Mouse (Mus musculus) hindbrain, embryonic 11.5 days (tissue): ENCODE measurements at regions not wholly inside any gene's neighbourhood (a gene's known extent, or its start where the extent isn't known, plus 50 kb on each side); places are given as distances from the start of the nearest gene placed in this dataset.

ENCODE experiments used
- ATAC-seq: fragments of 200-750 bp; cut with Nextera tagmentation; 2 replicates; pipeline ENCODE4 v1.8.0; 2017; ENCODE audit warnings: mild to moderate bottlenecking, moderate TSS enrichment, moderate library complexity; ENCODE audit not compliant: low FRiP score
- DNase-seq: peaks from one replicate; pipeline ENCODE4 v3.0.0-alpha.2; 2015; ENCODE audit warnings: low spot score
- H3K27ac ChIP-seq: fragments of 300-500 bp; sonication (generic); 2 replicates; pipeline ENCODE4 v1.5.1; 2014; ENCODE audit warnings: mild to moderate bottlenecking, low read depth, low read length
- H3K27me3 ChIP-seq: fragments of 300-500 bp; sonication (generic); 2 replicates; pipeline ENCODE4 v1.6.1; 2014; ENCODE audit warnings: mild to moderate bottlenecking, low read length, moderate library complexity, mixed read lengths; ENCODE audit not compliant: control insufficient read depth, insufficient read depth
- H3K36me3 ChIP-seq: fragments of 300-500 bp; sonication (generic); 2 replicates; pipeline ENCODE4 v1.6.1; 2014; ENCODE audit warnings: mild to moderate bottlenecking, low read length, moderate library complexity, mixed read lengths; ENCODE audit not compliant: control insufficient read depth, insufficient read depth
- H3K4me1 ChIP-seq: fragments of 300-500 bp; sonication (generic); replicated peaks from 2 replicates; pipeline ENCODE4 v1.6.1; 2014; ENCODE audit warnings: low read length, mixed read lengths; ENCODE audit not compliant: control insufficient read depth, insufficient read depth
- H3K4me2 ChIP-seq: fragments of 300-500 bp; sonication (generic); replicated peaks from 2 replicates; pipeline ENCODE4 v1.6.1; 2014; ENCODE audit warnings: mild to moderate bottlenecking, low read depth, low read length
- H3K4me3 ChIP-seq: fragments of 300-500 bp; sonication (generic); 2 replicates; pipeline ENCODE4 v1.5.1; 2014; ENCODE audit warnings: low read depth, low read length
- H3K9ac ChIP-seq: fragments of 300-500 bp; sonication (generic); 2 replicates; pipeline ENCODE4 v1.6.1; 2014; ENCODE audit warnings: low read depth, low read length
- H3K9me3 ChIP-seq: fragments of 300-500 bp; sonication (generic); 2 replicates; pipeline ENCODE4 v1.6.1; 2016; ENCODE audit warnings: low read length; ENCODE audit not compliant: control insufficient read depth
- WGBS: fragments of 180-500 bp; shearing (Covaris S2); extraction: QIAGEN DNeasy Blood & Tissue Kit; methylation state at CpG from one replicate; pipeline ENCODE4 v1.1.7; 2014; 5-methylcytosine and 5-hydroxymethylcytosine counted together

DNA sequence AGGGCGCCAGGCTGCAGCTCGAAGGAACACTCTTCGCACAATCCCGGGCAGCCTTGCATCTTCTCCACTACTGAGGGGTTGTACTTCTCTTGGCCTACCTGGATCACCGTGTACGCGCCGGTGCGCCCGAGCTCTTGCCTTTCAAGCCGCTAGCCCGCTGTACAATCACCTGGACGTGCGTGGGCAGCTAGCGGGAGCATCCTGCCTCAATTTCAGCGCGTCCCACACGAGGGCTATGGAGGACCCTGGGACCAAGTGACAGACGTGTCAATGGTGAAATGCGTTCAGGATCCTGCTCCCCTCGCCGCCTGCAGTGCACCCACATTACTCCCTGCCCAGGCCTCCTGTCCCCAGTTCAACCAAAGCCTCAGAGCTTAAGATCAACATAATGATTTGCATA, 373.2 kb upstream of the Cntn5 start:
- H3K27ac ChIP-seq, result no peak overlapping the region
- whole genome bisulfite sequencing, result 92% methylated on average over 22 of the region's 22 CpGs
- no peaks in the 10 kb centered on the region for H3K36me3 ChIP-seq
- no peak overlapping the region for H3K4me2 ChIP-seq
- no peak for ATAC-seq
- DNase-seq, result no peak
- H3K4me3 ChIP-seq, result no peak overlapping the region
- H3K9me3 ChIP-seq, result no peaks in the 10 kb centered on the region
- no peaks in the 10 kb centered on the region for H3K4me1 ChIP-seq
- no peaks in the 10 kb centered on the region for H3K27me3 ChIP-seq
- H3K9ac ChIP-seq, result no peak overlapping the region

DNA sequence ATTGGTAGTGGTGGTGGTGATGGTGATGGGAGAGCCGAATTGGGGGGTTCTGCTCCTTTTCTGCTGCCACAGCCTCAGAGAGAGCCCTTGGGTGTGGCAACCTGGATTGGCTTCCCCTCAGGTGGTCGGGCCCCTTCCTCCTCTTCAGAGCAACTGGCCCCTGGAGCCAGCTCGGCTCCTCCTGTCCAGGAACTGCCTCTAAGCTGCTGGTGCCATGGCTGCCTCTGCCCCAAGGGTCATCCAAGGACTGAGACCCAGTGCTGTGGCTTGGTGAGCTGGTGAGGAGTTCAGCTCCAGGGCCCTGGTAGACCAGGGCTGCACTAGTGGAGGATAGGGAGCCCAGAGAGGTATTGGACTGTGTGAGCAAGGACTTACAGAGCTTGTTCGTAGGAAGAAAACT, 372.4 kb upstream of the Cntn5 start:
- H3K9me3 ChIP-seq, result no peaks in the 10 kb centered on the region
- no peak for ATAC-seq
- no peak overlapping the region for H3K4me3 ChIP-seq
- no peak for DNase-seq
- 84% methylated on average over 4 of the region's 4 CpGs for WGBS
- no peaks in the 10 kb centered on the region for H3K27me3 ChIP-seq
- no peak overlapping the region for H3K4me2 ChIP-seq
- no peak overlapping the region for H3K27ac ChIP-seq
- no peak overlapping the region for H3K9ac ChIP-seq
- H3K4me1 ChIP-seq, result no peaks in the 10 kb centered on the region
- H3K36me3 ChIP-seq, result no peaks in the 10 kb centered on the region

DNA sequence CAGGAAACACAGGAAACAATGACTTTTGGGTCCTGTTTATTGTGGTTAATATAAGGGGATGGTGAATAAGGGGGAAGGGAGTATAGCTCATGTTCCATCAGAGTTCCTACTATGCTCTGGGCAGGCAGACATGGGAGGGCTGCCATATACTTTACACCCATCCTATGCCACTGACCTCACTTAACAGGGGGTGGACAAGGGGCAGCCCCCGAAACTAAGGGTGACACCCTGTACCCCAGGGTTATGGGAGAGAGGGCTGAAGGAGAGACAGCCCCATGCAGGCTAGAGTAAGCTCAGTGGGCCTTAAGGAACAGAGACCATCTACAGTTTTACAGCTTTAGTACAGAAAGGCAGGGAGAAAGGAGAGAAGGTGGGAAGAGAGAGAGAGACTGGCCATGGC, 352.3 kb upstream of the Cntn5 start:
- no peak for DNase-seq
- ATAC-seq, result no peak
- WGBS, result 100% methylated on average over 1 of the region's 1 CpGs
- Histone ChIP-seq H3K27me3 (no peaks in the 10 kb centered on the region), H3K4me2 (no peak overlapping the region), H3K9ac (no peak overlapping the region), H3K4me1 (no peaks in the 10 kb centered on the region), H3K36me3 (no peaks in the 10 kb centered on the region), H3K9me3 (no peaks in the 10 kb centered on the region), H3K4me3 (no peak overlapping the region), H3K27ac (no peak overlapping the region)

DNA sequence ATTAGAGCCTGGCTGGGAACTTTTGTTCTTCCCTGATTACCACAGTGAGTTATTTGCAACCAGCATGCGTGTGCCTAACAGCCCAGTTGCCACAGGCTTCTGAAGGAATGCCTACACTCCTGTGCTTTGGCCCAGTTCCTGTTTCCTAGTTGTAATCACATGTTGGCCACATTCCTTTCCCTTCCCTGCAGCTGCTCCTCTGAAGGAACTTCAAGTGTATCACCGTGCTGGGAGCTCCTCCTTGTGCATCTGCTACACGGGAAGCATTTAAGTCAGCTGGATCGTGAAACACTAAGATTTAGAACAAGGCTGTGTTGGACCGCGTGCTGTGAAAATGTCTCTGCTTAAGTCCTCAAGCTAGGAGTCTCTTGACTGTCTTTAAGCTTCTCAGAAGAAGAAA, 302.3 kb upstream of the Cntn5 start:
- Histone ChIP-seq H3K4me3 (no peak overlapping the region), H3K36me3 (no peaks in the 10 kb centered on the region), H3K27me3 (no peaks in the 10 kb centered on the region), H3K27ac (no peak overlapping the region), H3K4me1 (no peaks in the 10 kb centered on the region), H3K9me3 (no peaks in the 10 kb centered on the region), H3K4me2 (no peak overlapping the region), H3K9ac (no peak overlapping the region)
- ATAC-seq (no peak), DNase-seq (no peak)
- 75% methylated on average over 6 of the region's 6 CpGs for WGBS

DNA sequence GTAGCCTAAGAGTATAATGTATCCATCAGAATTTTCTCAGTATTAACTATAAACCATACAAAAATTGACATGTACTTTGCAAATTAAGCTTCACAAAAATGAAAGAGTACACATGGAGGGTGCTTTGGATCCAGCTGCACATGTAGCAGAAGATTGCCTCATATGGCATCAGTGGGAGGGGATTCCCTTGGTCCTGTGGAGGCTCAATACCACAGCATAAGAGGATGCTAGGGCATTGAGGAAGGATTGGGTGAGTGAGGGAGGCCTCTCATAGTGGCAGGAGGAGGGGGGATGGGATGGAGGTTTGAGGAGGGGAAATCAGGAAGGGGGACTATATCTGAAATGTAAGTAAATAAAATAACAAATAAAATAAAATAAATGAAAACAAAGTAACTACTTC, 301.7 kb upstream of the Cntn5 start:
- H3K36me3 ChIP-seq, result no peaks in the 10 kb centered on the region
- no peaks in the 10 kb centered on the region for H3K27me3 ChIP-seq
- H3K9me3 ChIP-seq, result no peaks in the 10 kb centered on the region
- H3K27ac ChIP-seq, result no peak overlapping the region
- DNase-seq (no peak), ATAC-seq (no peak)
- no peak overlapping the region for H3K4me2 ChIP-seq
- H3K4me1 ChIP-seq, result no peaks in the 10 kb centered on the region
- no peak overlapping the region for H3K9ac ChIP-seq
- no peak overlapping the region for H3K4me3 ChIP-seq

DNA sequence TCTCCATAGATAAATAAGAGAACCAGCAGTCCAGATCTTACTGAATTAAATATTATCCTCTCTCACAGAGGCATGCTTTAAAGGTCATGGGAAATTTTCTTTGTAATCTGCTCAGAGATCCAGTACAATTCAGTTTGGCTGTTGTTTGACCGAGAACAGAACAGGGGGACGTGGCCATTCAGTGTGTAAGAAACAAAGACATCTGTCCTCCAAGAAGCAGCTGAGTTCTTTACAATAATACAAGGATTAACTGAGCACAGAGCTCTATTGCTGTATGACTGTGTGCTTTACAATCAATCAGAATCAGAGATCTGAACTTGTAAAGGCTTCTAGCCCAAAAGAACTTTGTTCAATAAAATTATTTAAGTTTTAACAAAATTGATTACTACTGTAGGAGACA, 287.6 kb upstream of the Cntn5 start:
- WGBS, result 28% methylated on average over 2 of the region's 2 CpGs
- H3K36me3 ChIP-seq, result no peaks in the 10 kb centered on the region
- no peak overlapping the region for H3K27ac ChIP-seq
- H3K9me3 ChIP-seq, result no peaks in the 10 kb centered on the region
- H3K4me1 ChIP-seq, result no peaks in the 10 kb centered on the region
- H3K9ac ChIP-seq, result no peak overlapping the region
- no peaks in the 10 kb centered on the region for H3K27me3 ChIP-seq
- DNase-seq (no peak), ATAC-seq (no peak)
- H3K4me2 ChIP-seq, result no peak overlapping the region
- H3K4me3 ChIP-seq, result no peak overlapping the region

DNA sequence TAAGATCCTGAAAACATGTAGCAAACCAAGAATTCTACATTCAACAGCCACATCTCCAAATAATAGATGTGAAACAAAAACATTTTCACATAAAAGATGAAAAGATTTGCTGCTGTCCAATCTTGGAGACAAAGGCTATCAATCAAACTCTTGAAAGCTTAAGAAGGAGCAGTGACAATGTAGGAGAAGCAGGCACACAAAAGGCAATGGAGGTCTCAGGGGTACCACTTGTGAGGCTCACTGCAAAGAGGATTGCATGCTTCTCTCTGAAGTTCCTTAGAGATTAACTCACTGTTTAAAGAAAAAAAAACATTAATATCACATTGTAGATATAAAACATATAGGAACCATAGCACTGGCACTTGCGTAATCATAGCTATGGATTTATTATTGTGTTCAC, 241.2 kb upstream of the Cntn5 start:
- no peak for ATAC-seq
- 88% methylated on average over 1 of the region's 1 CpGs for WGBS
- H3K27me3 ChIP-seq, result no peaks in the 10 kb centered on the region
- H3K4me1 ChIP-seq, result no peaks in the 10 kb centered on the region
- no peak overlapping the region for H3K4me3 ChIP-seq
- no peak overlapping the region for H3K9ac ChIP-seq
- no peak overlapping the region for H3K4me2 ChIP-seq
- H3K36me3 ChIP-seq, result no peaks in the 10 kb centered on the region
- peak; percentile 8 for DNase-seq
- H3K27ac ChIP-seq, result no peak overlapping the region
- no peaks in the 10 kb centered on the region for H3K9me3 ChIP-seq

DNA sequence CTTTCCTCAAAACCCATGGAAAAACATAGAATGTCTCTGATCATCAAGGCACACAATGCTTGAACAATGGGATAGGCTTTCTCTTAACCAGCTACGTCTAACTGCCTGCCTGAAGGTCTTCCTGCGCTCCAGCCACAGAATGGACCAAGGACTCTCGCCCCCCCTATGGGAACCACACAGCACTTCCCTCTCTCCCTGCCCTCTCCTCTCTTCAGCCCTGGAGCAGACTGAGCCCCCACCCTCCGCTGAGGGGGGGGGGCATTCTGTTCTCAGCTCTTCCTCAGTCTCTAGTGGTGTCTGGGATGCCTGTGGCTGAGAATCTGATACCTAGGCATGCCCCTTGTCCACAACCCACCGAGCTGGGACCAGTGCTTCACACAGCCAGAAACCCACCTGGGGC, 222.3 kb upstream of the Cntn5 start:
- 75% methylated on average over 4 of the region's 5 CpGs for WGBS
- ATAC-seq, result 0 out of 2 replicates have a peak, but pooled peaks have one; percentile 12
- H3K36me3 ChIP-seq, result no peaks in the 10 kb centered on the region

DNA sequence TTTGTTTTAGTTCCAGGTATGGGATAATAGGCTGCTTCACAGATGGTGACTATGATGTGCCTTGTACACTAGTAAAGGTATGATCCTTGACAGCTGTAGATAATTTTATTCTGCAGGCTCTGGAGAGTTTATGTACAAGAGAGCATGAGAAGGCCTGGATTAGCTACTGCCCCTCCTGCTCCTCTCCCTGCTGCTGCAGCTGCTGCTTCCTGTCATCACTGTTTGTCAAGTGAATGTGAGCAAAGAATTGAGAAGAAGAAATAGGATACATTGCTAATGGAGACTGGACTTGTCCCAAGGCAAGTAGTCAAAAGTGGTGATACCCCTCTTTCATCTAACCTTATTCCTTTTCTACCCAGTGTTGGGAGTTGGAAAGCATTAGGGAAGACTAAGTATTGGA, 214.6 kb upstream of the Cntn5 start:
- no peaks in the 10 kb centered on the region for H3K4me1 ChIP-seq
- H3K9ac ChIP-seq, result no peak overlapping the region
- H3K27ac ChIP-seq, result no peak overlapping the region
- DNase-seq, result no peak
- H3K27me3 ChIP-seq, result no peaks in the 10 kb centered on the region
- no peak overlapping the region for H3K4me2 ChIP-seq
- no peaks in the 10 kb centered on the region for H3K9me3 ChIP-seq
- no peaks in the 10 kb centered on the region for H3K36me3 ChIP-seq
- H3K4me3 ChIP-seq, result no peak overlapping the region
- no peak for ATAC-seq

More for the DNA sequence above, 222.3 kb upstream of the Cntn5 start:
- H3K27ac ChIP-seq, result no peak overlapping the region
- H3K9ac ChIP-seq, result no peak overlapping the region
- H3K27me3 ChIP-seq, result no peaks in the 10 kb centered on the region
- no peak overlapping the region for H3K4me3 ChIP-seq
- no peak overlapping the region for H3K4me2 ChIP-seq
- no peaks in the 10 kb centered on the region for H3K9me3 ChIP-seq
- no peaks in the 10 kb centered on the region for H3K4me1 ChIP-seq
- no peak for DNase-seq
